ENCODE assay signal across 9 mouse cellular contexts in genomic region chr15:79878725-79879136, GRCm38 (mm10). TPM values are rescaled to one million over a fixed set of nuclear protein-coding genes. Genes with fewer than 3 reads are reported as not detected.
DNase-seq lines count a peak whose midpoint lies in the region; ATAC-seq lines count a peak whose summit lies in the region.
"Had no signal": no experiment of that assay in that cellular context is flagged by ENCODE, and none has a peak within 500 bp of the region (broad histone marks: within the 10 kb centered on the region; RNA-seq: fewer than 3 reads in every experiment).

No protein-coding gene starts in this region.

- peak; percentile 25 for DNase-seq in adrenal gland, postnatal 10 days
- no peak for DNase-seq in adrenal gland, adult 18-20 months (ENCODE audit: low spot score in 2 of 2)
- DNase-seq in ovary, postnatal 36 days (ENCODE audit: low spot score), result peak; percentile 26
- no peak for DNase-seq in ovary, adult 18-20 months (ENCODE audit: low spot score)
- DNase-seq in kidney, postnatal 25 days, result peak; percentile 30 to 71
- no peak for DNase-seq in right cerebral cortex, postnatal 10 days (ENCODE audit: low spot score in 2 of 2)
- DNase-seq in MN1 (ENCODE audit: low spot score), result no peak

- no peak for ATAC-seq in granulocyte monocyte progenitor cell, adult 5-6 weeks (replicated peaks; ENCODE audit: poor library complexity, severe bottlenecking)

RNA-seq across cellular contexts. Expression of gene Apobec3, which starts 12.7 kb away (rescaled TPM):
- 10 to 100 TPM; 16.0 to 30.6 TPM for total RNA-seq in adrenal gland, postnatal 10 days (2021)
- 10 to 100 TPM; 12.8 to 13.0 TPM for total RNA-seq in adrenal gland, adult 18-20 months (2021)
- total RNA-seq in granulocyte monocyte progenitor cell, adult 5-6 weeks (2014; fragmentation: Nextera tagmentation), result 213 and 215 TPM in 2 replicates
- 159 and 162 TPM in 2 replicates for total RNA-seq in granulocyte monocyte progenitor cell, adult 5-6 weeks (2017)

RNA-seq across cellular contexts. Expression of gene Cbx6, which starts 44.2 kb away (rescaled TPM):
- 10 to 100 TPM; 58.8 to 68.4 TPM for total RNA-seq in adrenal gland, postnatal 10 days (2021)
- total RNA-seq in adrenal gland, adult 18-20 months (2021), result 10 to 100 TPM; 41.0 to 43.1 TPM
- 10.6 and 13.5 TPM in 2 replicates for total RNA-seq in granulocyte monocyte progenitor cell, adult 5-6 weeks (2014; fragmentation: Nextera tagmentation)
- 10.8 and 11.6 TPM in 2 replicates for total RNA-seq in granulocyte monocyte progenitor cell, adult 5-6 weeks (2017)

RNA-seq across cellular contexts. Expression of gene Npcd, which starts 44.7 kb away (rescaled TPM):
- 1 to 10 TPM; 1.2 to 1.7 TPM for total RNA-seq in adrenal gland, postnatal 10 days (2021)
- under 1 TPM; 0.32 to 0.89 TPM for total RNA-seq in adrenal gland, adult 18-20 months (2021)
- not detected in 2 replicates for total RNA-seq in granulocyte monocyte progenitor cell, adult 5-6 weeks (2014; fragmentation: Nextera tagmentation)
- total RNA-seq in granulocyte monocyte progenitor cell, adult 5-6 weeks (2017), result not detected in 2 replicates
- total RNA-seq: common myeloid progenitor, adult 5-6 weeks had no signal

Comparison
In these comparisons a context has a peak if more than half of its experiments do, and no peak if none do; other contexts are left out.
1. DNase-seq: peak in adrenal gland, postnatal 10 days (single experiment), ovary, postnatal 36 days (single experiment) and kidney, postnatal 25 days (2 of 2); none in adrenal gland, adult 18-20 months (0 of 2), ovary, adult 18-20 months (single experiment), right cerebral cortex, postnatal 10 days (0 of 2) and MN1 (single experiment).
2. RNA of gene Apobec3, which starts 12.7 kb away (total RNA-seq): 159 to 215 TPM in granulocyte monocyte progenitor cell, adult 5-6 weeks; 16.0 to 30.6 TPM in adrenal gland, postnatal 10 days and 12.8 to 13.0 TPM in adrenal gland, adult 18-20 months; every median in the first group is over 4 times any median in the second.